Mouse (Mus musculus) left cerebral cortex, adult 2 months (tissue): ENCODE data around the gene Mbl2. TPM values are rescaled to one million over a fixed set of nuclear protein-coding genes. Genes with fewer than 3 reads are reported as not detected.
"Not testable (repeated sequence)": the region's sequence is repeated elsewhere in the genome, so short reads cannot be mapped to it uniquely, and the experiment has no call there.

Experiments
- DNase-seq, 2 experiments: peaks; one replicate each; pipeline ENCODE4 v3.0.0; 2021 to 2022; ENCODE audit warnings: low spot score in 2 of 2, mixed read lengths in 1 of 2; ENCODE audit errors: extremely low spot score in 1 of 2
- H3K27ac ChIP-seq: fragments of 200-600 bp; 2 replicates; pipeline ENCODE4 v1.8.1; 2022
- H3K4me3 ChIP-seq: fragments of 200-600 bp; 2 replicates; pipeline ENCODE4 v1.8.1; 2022
- CTCF ChIP-seq: fragments of 200-600 bp; IDR thresholded peaks from 2 replicates; pipeline ENCODE4 v1.8.1; 2022; ENCODE audit warnings: antibody characterized with exemption, mild to moderate bottlenecking, moderate library complexity
- intact Hi-C: fragments of 180-260 bp; cut with DNase I; formaldehyde crosslinking; loops from one replicate; pipeline ENCODE4 v1.15.1; 2025
- long read RNA-seq, 2 experiments: library from polyadenylated mRNA; stranded (forward); transcript quantifications; one replicate each; pipeline ENCODE4 v2.0.0; 2021; ENCODE audit warnings: borderline mapping rate in 2 of 2
- total RNA-seq, 2 experiments: library from RNA; stranded (reverse); gene quantifications; 2 replicates each; pipeline ENCODE4 v1.2.3; 2021

Mbl2 gene
- total RNA-seq = not detected
- long read RNA-seq, experiment 1 = 0 reads
- long read RNA-seq, experiment 2 = 0 reads

GRCm38 (mm10) chr19:30232691-30233090 is at the start of gene Mbl2:
Gene Mbl2 (plus strand): TSS chr19:30232942.
- DNase-seq = no peak
- no peak within 1 kb of the TSS for H3K4me3 ChIP-seq
- H3K27ac ChIP-seq = no peak within 1 kb of the TSS
- no peak for TF ChIP-seq CTCF
- intact Hi-C loops = no loop called here

GRCm38 (mm10) chr19:30185536-30185935 is 47.2 kb upstream of the Mbl2 start:
- no peak for DNase-seq
- intact Hi-C loops = no loop called here
- no peak for TF ChIP-seq CTCF
- Histone ChIP-seq H3K27ac (no peak overlapping the region), H3K4me3 (no peak overlapping the region)

GRCm38 (mm10) chr19:30187232-30187631 is 45.5 kb upstream of the Mbl2 start:
- no peak for TF ChIP-seq CTCF
- no peak for DNase-seq
- no peak overlapping the region for H3K27ac ChIP-seq
- no peak overlapping the region for H3K4me3 ChIP-seq
- intact Hi-C loops = no loop called here

- Histone ChIP-seq H3K4me3 (no peak overlapping the region), H3K27ac (no peak overlapping the region)
- TF ChIP-seq CTCF = no peak
- intact Hi-C loops = no loop called here
- no peak for DNase-seq
Observed at GRCm38 (mm10) chr19:30194999-30195398, 37.7 kb upstream of the Mbl2 start.

GRCm38 (mm10) chr19:30202177-30202576 is 30.6 kb upstream of the Mbl2 start:
- intact Hi-C loops = loop anchor here (10.0 kb wide), 1 partner anchor 217 kb away; no protein-coding TSS in a partner anchor
- TF ChIP-seq CTCF = no peak
- no peak overlapping the region for H3K27ac ChIP-seq
- no peak overlapping the region for H3K4me3 ChIP-seq
- DNase-seq = no peak

GRCm38 (mm10) chr19:30205159-30205816 is 27.5 kb upstream of the Mbl2 start:
- Histone ChIP-seq H3K27ac (no peak overlapping the region), H3K4me3 (no peak overlapping the region)
- intact Hi-C loops = loop anchor here (1.0 to 10.0 kb wide), 5 partner anchors 52 to 523 kb away; no protein-coding TSS in a partner anchor
- DNase-seq = peak; percentile 19 to 29
- peak; percentile 79 for TF ChIP-seq CTCF

- H3K27ac ChIP-seq = no peak overlapping the region
- no peak overlapping the region for H3K4me3 ChIP-seq
- DNase-seq = no peak
- TF ChIP-seq CTCF = no peak
- intact Hi-C loops = loop anchor here (1.0 to 10.0 kb wide), 5 partner anchors 53 to 524 kb away; no protein-coding TSS in a partner anchor
Observed at GRCm38 (mm10) chr19:30205874-30206273, 26.9 kb upstream of the Mbl2 start.

- intact Hi-C loops = loop anchor here (5.0 to 10.0 kb wide), 2 partner anchors 222 to 525 kb away; no protein-coding TSS in a partner anchor
Observed at GRCm38 (mm10) chr19:30206981-30207380, 25.8 kb upstream of the Mbl2 start.

GRCm38 (mm10) chr19:30209006-30209405 is 23.7 kb upstream of the Mbl2 start:
- H3K27ac ChIP-seq, H3K4me3 ChIP-seq, DNase-seq: not testable (repeated sequence)
- intact Hi-C loops = loop anchor here (5.0 to 10.0 kb wide), 2 partner anchors 224 to 527 kb away; no protein-coding TSS in a partner anchor

More at GRCm38 (mm10) chr19:30206981-30207380, 25.8 kb upstream of the Mbl2 start:
- DNase-seq = no peak
- TF ChIP-seq CTCF = no peak
- no peak overlapping the region for H3K27ac ChIP-seq
- no peak overlapping the region for H3K4me3 ChIP-seq

GRCm38 (mm10) chr19:30214026-30214425 is 18.7 kb upstream of the Mbl2 start:
- no peak overlapping the region for H3K4me3 ChIP-seq
- intact Hi-C loops = loop anchor here (10.0 kb wide), 1 partner anchor 1541 kb away; no protein-coding TSS in a partner anchor
- TF ChIP-seq CTCF = no peak
- DNase-seq = no peak
- H3K27ac ChIP-seq = no peak overlapping the region

- not testable (repeated sequence) for H3K27ac ChIP-seq, H3K4me3 ChIP-seq, DNase-seq
- intact Hi-C loops = loop anchor here (10.0 kb wide), 1 partner anchor 1539 kb away; no protein-coding TSS in a partner anchor
Observed at GRCm38 (mm10) chr19:30215736-30216135, 17.0 kb upstream of the Mbl2 start.

GRCm38 (mm10) chr19:30216186-30216585 is 16.6 kb upstream of the Mbl2 start:
- H3K4me3 ChIP-seq = no peak overlapping the region
- intact Hi-C loops = loop anchor here (10.0 kb wide), 1 partner anchor 1539 kb away; no protein-coding TSS in a partner anchor
- no peak for DNase-seq
- no peak for TF ChIP-seq CTCF
- H3K27ac ChIP-seq = no peak overlapping the region
